Mouse (Mus musculus) erythroid progenitor cell, adult 5-6 weeks (primary cell): ENCODE data around the gene Plxnc1. TPM values are rescaled to one million over a fixed set of nuclear protein-coding genes. Genes with fewer than 3 reads are reported as not detected.

Source experiments
- ATAC-seq: replicated peaks from 2 replicates; pipeline ENCODE4 v1.8.0; 2016; ENCODE audit warnings: moderate number of reproducible peaks, mild to moderate bottlenecking, moderate TSS enrichment, inconsistent platforms; ENCODE audit not compliant: poor library complexity, low FRiP score, severe bottlenecking
- total RNA-seq, 2 experiments: library from RNA; stranded (forward) in 1 of 2; stranded (reverse) in 1 of 2; fragments of 150-400 nt in 1 of 2; fragments of 186-747, 209-891 nt in 1 of 2; gene quantifications; 2 replicates each; pipeline versions ENCODE4 v1.2.3 to v1.2.4; 2015 to 2017; ENCODE audit warnings: low replicate concordance in 2 of 2

Gene Plxnc1
- total RNA-seq, 2 experiments from 2014 or later: 8.7 to 18.4 TPM

DNA sequence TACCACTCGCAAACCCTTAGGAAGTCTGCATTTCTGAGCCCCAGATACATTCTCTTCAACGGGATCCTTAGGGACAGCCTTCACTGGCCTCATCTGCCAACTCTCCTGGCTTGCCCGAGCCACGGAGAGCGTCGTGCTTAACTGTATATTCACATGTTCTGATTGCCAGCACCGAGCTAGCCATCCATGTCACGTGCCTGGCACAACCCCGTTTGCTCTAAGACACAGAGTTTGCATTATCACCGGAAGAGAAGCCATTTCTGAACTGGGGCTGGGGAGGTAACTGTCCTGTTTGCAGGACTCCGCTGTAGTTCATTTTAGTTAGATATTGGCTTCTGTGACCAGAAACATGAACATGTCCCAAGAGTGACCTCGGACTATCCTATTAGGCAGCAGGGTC is 21.8 kb downstream of the Plxnc1 start:
- ATAC-seq: no peak

GRCm38 (mm10) chr10:94921751-94922150 is 22.9 kb downstream of the Plxnc1 start:
- no peak for ATAC-seq

- no peak for ATAC-seq
Observed at GRCm38 (mm10) chr10:94920526-94920925, 24.1 kb downstream of the Plxnc1 start.

DNA sequence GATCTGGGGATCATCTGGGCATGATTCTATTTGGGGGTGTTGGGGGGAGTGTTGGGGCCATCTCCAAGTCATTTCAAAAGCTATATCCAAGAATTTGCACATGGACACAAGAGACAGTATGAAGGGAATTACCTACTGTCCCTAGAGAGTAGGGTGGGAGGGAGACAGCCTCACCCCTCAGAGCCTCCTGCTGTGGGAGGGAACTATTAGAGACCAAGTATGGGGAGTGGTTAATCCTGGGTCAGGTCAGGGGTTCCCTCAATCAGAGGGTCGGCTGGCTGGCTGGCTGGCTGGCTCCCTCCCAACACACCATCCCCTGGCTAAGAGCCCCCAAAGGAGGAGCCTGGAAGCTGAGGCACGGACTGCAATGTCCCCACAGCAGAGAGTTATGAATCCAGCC is 24.7 kb downstream of the Plxnc1 start:
- peak; percentile 39 for ATAC-seq

DNA sequence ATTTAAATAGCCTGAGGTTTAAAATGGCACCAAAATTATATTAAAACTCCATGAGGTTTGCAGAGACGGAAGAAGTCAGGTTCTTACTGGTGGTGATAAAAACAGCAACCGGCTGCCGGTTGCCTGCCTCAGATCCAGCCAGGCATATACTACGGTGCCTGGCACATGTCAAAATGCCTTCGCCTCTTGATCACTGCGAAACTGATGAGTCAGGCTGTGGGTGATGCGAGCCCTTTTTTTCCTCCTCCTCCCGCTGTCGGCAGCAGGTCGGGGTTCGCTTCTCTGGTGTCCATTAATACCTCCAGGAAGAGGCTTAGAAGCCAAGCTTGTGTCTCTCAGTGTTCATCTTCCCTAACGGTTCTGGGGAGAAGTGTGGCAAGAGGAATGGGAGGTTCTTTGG is 25.1 kb downstream of the Plxnc1 start:
- peak; percentile 85 for ATAC-seq

DNA sequence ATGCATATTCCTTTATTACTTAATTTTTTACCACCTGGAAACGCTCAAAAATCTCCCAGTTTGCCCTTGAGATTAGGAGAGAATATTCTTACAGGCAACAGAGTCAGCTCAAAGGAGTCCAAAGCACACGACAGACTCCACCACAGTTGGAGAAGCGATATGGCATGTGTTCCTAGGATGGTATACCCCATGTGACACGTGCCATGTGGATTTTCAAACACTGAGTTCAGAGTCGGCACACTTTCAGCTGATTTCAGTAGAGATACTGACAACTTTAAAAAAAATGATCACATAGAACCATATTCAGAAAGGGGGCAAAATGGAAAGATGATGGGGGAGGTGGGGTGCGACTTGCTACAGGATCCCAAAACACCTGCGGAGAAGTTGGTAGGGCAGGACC is 26.0 kb downstream of the Plxnc1 start:
- no peak for ATAC-seq

GRCm38 (mm10) chr10:94917990-94918389 is 26.6 kb downstream of the Plxnc1 start:
- no peak for ATAC-seq

GRCm38 (mm10) chr10:94917354-94917753 is 27.3 kb downstream of the Plxnc1 start:
- no peak for ATAC-seq

GRCm38 (mm10) chr10:94916610-94917009 is 28.0 kb downstream of the Plxnc1 start:
- no peak for ATAC-seq

GRCm38 (mm10) chr10:94915746-94916145 is 28.9 kb downstream of the Plxnc1 start:
- ATAC-seq: no peak

GRCm38 (mm10) chr10:94914081-94914480 is 30.6 kb downstream of the Plxnc1 start:
- ATAC-seq: no peak

DNA sequence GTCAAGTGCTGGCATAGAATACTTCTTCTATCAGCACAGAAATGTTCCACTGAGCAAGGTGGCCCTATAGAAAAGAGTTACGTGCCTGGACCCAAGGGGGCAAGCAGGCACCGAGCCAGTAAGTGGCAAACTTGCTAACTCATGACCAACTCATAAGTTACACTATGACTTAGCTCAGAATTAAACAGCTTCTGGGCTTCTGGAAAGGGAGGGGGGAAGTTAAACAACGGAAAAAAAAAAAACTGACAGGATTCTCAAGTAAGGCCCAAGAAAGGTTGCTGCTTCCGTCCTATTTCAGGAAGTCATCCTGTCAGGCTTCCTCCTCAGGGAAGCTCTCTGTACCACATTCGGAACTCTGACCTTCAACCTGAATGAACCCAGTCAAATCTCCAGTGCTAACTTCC is 31.3 kb downstream of the Plxnc1 start:
- ATAC-seq: peak; percentile 40

GRCm38 (mm10) chr10:94912551-94912950 is 32.1 kb downstream of the Plxnc1 start:
- peak; percentile 93 for ATAC-seq

- ATAC-seq: no peak
Observed at GRCm38 (mm10) chr10:94911102-94911501, 33.5 kb downstream of the Plxnc1 start.

DNA sequence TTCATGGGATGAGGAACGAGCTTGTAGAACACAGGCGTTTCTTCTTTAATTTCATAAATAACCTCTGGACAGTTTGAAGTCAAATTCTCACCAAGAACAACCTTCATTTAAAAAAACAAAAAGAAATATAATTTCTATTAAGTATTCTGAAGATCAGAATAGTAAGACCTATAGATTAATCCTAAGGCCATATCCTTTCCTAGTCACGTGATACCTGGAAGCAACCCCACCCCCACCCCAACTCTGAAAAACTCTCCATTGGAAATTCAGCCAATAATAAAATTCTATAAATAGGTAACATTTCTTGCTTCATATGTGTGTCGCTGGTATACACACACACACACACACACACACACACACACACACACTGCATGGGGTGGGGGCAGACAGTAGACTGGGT is 34.1 kb downstream of the Plxnc1 start:
- ATAC-seq: no peak

- no peak for ATAC-seq
Observed at GRCm38 (mm10) chr10:94909789-94910188, 34.8 kb downstream of the Plxnc1 start.

- no peak for ATAC-seq
Observed at GRCm38 (mm10) chr10:94908976-94909717, 35.5 kb downstream of the Plxnc1 start.

DNA sequence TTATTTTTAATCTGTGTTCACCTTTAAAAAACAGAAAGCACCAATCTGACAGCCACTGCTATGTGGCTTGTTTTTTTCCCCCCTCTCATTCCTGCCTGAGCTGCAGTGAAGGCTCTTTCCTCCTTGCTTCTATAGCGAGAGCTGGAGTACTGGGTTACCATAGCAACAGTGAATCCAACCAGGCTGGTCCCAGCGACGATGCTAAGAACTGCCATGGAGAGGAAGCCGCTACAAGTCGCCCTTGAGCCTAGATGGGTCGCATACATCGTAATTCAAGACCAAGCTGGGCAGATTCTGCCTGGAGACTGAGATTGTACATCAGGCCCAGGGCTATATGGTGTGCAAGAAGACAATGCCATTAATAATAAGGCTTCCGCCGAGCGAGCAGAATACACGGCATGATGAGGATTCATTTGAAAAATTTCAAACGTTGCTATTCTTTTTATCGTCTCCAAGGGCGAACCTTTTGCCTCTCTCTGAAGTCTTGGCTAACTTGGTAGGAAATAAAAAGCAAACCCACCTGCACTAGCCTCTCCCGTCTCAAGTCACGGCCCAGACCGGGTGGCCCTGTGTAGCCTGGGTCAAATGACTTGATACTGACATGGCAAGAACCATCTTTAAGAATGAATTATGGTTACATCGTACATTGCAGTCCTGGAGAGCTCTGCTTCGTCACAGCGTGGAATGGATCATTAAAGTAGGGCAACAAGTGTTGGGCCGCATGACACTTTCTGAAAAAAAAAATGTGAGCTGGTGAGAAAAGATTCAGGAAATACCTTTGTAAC is 38.8 kb downstream of the Plxnc1 start:
- ATAC-seq: no peak

DNA sequence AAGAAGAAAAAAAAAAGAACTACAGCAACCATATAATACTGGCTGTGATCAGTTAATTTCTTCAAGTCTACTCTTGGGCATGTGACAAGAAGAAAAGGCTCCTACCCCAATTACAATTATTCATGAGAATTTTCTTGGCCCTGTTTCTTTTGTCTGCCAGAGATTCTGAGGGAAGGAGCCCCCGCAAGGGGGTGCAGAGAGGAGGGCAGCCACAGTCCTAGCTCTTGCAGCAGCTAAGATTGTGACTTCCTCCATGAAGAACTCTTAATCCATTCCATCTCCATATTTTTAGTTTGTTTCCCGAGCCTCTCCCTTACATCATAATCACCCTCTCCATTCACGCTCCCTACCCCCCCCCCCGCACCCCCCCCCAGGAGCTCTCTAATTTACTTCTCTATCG is 39.4 kb downstream of the Plxnc1 start:
- ATAC-seq: no peak

- ATAC-seq: no peak
Observed at GRCm38 (mm10) chr10:94896950-94897349, 47.7 kb downstream of the Plxnc1 start.

DNA sequence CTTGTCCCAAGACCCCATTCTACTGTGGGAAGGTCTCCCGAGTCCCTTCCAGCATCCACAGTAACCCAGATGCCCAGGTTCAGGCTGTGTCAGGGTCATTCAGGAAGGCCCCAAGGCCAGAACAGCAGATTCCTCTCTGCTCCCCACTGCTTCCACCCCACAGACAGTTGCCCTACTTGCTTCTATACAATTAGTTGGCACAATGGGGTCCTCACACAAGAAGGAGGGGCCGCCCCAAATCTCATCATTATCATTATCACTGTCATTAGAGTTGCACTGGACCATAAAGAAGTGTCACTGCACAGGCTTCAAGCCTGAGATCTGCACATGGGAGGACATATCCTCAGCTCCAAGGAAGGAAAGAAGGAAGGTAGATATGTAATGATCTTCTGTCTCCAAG is 48.3 kb downstream of the Plxnc1 start:
- ATAC-seq: no peak
